Mouse (Mus musculus) gastrocnemius, adult 18-20 months (tissue): ENCODE data around the gene Gse1. TPM values are rescaled to one million over a fixed set of nuclear protein-coding genes. Genes with fewer than 3 reads are reported as not detected.

Experiments used
- DNase-seq: peaks from one replicate; pipeline ENCODE4 v3.0.0; 2021; ENCODE audit warnings: low spot score
- total RNA-seq, 2 experiments: library from RNA; stranded (reverse); gene quantifications; 2 replicates each; pipeline ENCODE4 v1.2.3; 2021

The Gse1 gene
- total RNA-seq, 2 experiments from 2014 or later: 28.9 to 32.6 TPM

DNA sequence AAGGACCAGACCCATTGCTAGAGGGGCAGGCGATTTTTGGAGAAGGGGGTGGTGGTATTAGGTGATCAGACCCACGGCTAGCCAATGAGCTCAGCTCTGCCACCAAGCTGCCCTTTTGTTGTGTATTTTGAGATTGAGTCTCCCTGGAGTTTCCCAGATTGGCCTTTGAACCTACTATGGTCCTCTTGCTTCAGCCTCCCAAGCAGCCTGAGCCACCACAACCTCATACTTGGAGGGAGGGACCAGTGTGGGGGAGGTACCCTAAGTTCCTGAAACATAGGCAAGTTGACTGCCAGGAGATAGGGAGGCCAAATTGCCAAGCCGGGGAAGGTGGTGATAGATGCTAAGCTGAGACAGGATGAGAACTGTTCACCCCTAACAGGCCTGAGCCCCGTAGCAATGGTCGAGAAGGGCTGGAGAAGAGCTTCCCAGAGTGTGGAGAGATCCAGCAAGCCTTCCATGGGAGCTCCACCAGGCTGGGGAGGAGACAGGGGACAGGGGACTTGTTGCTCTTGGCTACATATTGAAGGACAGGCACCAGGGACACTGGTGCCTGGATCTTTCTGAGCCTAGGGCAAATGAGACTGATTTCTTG is 282.7 kb downstream of the Gse1 start:
- DNase-seq: no peak

DNA sequence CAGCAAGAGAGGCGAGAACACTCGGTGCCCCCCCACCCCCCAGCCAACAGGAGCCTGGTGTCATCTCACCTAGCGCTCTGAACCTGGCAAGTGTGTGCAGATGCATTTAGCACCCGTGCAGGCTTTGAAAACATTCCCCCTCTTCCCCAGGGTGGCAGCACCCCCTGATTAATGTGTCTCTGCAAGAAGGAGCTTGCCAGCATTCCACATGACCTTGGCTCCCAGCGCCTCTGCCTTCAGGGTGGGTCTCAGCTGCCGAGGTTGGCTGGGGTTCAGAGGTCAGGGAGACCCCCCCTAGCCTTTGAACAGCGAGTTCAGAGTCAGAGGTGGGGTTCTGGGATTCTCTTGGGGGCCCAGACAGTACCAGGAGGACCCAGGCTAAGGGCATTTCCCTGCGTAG is 283.5 kb downstream of the Gse1 start:
- DNase-seq: no peak

DNA sequence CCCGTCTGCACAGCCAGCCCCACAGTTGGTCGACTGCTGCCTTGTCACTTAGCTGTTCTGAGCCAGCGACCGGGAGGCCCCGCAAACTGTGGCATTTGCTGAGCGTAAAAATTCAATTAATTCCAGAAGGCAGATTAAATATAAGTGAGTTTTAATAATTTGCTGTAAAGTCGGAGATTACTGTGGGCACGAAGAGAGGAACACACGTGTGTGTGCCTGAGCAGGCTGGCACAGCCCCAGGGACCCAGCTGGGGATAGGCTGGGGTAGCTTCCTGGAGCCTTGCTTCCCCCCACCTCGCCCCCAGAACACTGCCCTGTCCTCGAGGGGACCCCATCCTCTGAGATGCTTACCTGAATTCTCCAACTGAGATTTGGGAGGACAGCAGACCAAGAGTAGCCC is 284.1 kb downstream of the Gse1 start:
- DNase-seq: no peak

DNA sequence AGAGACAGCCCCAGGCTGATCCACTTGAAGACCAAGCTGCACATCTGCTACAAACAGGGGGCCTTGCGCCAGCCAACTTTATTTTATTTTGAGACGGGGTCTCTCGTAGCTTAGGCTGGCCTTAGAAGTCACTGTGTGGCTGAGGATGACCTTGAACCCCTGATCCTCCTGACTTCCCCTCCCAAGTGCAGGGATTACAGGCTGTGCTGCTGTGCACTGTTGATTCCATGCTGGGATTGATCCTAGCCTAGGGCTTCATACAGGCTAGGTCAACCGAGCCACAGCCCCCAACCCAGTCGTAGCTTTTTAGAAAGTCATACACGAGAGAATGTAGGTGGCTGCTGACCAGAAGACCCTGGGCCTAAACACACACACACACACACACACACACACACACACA is 284.9 kb downstream of the Gse1 start:
- no peak for DNase-seq

DNA sequence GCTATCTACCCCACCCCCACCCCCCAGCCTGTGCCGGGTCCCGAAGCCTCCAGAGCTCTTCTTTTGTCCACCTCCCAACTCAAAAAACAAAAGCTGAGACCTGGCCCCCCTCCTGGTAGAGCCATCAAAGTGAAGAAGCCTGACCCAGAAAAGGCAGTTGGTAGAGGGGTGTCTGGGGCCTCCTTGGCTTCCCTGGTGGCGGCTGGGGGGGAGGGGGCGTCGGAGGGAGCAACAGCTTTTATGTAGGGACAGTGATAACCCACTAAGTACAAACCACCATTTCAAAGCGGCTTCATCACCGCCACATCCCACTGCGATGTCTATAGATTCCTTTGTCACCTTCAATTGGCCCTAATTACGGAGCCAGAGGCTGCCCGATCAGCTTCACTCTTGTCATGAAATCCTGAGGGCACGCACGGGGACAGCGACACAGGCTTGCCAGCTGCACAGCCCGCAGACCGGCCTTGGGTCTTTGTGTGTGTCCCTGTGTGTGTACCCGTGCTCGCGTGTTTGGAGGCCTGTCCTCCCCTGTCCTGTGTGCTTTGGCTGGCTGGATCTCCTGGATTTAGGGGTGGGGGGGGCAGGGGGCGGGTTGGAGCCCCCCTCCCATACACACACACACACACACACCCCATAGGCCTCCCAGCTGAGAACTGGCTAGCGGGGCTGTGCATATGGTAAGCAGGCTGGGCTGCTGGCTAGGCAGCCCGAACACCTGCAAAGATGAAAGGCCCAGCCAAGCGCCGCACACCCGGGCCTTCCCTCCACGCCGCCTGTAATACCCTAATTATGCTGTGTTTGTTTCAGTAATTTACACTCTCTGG is 285.6 kb downstream of the Gse1 start:
- no peak for DNase-seq

DNA sequence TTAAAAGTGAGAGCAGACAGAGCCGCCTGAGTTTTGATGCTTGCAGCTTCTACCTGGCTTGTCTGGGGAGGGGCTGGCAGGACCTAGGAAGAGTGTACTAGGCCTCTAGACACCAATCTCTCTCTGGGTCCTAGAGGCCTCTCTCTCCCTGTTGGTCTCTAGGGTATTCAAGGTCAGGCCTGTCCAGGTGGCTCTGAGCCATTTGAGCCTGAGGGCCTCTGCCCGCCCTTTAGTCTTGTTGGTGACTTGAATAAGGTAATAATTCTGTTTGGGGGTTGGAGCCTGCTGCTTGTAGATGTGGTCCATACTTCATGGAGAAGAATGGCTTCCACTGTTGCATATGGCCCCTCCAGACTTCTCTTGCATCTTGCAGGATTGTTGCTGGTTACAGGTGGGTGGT is 287.0 kb downstream of the Gse1 start:
- DNase-seq: no peak

DNA sequence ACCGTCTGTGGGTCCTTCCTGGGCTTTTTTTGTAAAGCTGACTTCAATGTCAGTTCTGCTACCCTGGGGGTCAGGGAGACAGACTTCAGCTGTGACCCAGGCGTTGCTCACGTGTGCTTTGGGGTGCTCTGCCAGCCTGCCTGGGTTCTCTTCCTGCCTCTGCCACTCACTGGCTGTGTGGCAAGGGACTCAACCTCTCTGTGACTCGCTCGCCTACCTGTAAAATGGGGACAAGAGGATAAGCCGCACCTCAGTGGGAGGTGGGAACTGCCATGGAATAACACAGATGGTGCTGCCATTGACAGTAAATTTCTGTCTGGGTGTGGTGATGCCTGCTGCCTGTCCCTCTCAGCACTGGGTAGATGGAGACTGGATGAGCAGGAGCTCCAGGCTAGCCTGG is 287.4 kb downstream of the Gse1 start:
- DNase-seq: no peak

DNA sequence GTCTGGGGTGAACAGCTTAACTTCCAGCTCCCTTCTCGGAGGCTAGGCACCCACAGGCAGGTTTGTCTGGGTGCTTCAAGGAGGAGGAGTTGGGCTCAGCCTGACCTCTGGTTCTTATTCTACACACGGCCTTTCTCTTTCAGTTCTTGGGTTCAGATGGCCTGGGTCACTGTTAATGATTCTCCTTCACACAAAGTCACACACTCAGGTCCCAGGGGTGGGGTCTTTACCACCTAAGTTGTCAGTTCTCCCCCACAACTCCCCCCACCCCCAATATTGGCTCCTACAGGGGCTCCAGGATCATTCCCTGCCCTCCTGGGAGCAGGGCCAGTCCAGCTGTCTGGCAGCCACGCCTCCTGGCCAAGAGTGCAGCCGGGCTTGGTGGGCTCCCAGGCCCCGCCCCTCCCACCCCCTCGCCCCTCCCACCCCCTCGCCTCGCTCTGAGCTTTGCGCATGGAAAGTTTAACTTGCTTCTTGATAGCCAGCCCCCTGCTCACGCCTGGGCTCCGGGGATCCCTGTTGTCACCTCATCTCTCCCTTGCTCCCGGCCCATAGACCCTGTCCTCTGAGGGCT is 288.0 kb downstream of the Gse1 start:
- no peak for DNase-seq

DNA sequence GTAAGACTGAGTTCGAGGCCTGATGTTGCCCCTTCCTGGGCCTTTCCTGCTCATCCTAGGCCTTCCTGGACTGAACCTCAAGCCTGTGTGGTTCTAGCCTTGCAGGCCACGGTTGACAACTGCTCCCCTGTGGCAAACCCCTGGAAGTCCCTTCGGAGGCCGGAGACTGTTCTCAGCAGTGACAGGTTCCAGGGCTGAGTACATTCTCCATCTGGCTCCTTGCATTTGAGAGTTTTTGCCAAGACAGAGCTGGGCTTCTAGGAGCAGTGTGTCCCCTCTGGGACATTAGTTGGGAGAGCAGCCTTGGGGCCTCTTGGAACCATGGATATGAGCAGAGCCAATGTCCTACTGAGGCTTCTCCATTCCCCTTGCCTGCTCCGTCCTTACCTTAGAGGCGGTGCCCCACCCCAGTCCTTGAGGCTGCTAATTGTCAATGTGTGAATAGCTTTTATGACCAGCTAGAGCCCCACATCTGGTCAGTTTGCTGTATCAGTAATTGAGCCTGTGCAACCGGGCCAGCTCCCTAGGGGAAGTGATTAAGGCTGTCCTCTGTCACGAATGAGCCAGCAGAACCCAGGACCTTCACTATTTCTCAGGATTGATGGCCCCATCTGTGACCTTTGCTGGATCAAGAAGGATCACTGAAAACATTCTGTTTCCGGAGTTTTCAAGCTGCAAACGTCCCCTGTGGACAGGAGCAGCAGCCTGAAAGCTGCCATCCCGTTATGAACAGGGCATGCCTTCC is 289.6 kb downstream of the Gse1 start:
- DNase-seq: no peak

DNA sequence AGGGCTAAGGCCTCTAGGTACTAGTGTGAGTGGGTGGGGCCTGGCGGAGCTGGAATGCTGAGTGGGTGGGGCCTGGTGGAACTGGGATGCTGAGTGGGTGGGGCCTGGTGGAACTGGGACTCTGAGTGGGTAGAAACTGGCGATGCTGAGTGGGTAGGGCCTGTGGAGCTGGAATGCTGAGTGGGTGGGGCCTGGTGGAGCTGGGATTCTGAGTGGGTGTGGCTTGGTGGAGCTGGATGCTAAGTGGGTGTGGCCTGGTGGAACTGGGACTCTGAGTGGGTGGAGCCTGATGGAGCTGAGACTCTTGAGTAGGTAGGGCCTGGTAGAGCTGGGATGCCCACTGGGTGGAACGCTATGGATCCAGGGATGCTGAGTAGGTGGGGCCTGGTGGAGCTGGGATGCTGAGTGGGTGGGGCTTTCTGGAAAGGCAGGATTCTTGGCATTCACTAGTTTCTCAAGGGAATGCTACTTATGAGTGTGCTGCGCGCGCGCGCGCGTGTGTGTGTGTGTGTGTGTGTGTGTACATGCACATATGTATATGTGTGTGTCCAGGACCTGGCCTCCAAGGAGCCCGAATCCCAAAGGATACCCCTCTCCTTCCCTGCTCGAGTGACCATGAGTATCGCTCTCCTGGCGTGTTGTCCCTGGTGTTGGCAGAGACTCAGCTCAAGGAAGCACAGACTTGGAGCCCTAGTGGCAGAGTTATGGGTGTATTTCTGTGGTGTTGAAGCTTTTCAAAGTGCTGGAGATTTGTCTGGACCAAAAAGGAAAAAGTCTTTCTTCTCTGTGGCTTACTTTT is 290.7 kb downstream of the Gse1 start:
- DNase-seq: peak; percentile 67

DNA sequence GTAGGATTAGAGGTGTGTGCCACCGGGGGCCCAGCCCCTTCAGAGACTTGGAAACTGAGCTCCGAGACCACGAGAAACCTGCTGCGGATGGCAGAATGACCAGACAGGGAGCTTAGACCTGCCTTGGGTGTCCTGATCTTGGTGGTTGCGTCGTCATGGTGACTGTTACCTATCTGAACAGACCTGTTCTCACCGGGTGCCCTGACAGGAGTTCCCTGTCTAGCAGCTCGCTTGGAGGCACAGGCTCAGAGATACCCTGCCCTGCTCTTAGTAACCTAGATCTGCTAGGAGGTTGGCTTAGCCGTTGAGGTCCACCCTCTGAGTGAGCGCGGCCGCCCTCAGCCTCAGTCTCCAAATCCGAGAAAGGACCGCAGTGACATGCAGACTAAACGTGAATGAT is 292.0 kb downstream of the Gse1 start:
- DNase-seq: no peak

DNA sequence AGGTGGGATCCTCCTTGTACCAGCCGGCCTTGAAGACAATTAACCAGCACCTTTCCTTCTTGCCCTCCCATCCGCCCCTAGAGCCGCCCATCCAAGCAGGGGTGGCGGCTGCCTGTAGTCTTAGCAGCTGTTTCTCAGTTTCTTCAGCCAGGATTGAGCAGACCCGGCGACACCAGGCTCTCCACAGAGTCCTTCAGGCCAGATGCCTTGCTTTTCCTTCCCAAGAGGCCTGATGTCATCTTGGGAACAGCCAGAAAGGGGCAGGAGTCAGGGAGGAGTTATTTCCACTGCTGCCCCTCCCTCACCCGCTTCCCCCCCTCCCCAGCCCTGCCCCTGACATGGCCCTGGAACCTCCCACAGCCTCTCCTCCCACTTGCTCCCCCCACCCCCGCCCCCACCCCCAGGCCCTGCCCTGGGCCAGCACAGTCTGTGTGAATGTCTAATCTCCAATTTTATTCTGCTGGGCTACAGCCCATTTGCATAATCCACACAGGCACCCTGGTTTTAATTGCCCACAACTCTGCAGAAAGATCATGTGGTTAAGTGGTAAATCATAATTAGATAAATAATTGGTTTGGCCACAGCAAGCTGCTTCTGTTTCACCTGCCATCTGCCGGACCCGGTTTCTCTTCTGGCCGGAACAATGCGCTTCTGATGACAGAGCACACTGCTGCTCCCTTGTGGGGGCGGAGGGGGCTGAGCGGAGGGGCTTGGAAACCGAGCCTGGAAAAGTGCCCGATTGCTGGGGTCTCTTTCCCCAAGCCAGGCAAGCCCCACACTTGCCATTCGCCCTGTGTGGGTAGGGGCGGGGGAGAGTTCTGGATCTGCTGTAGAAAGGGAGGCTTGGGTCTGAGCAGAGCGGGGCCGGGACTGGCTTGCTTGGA is 292.7 kb downstream of the Gse1 start:
- peak; percentile 63 for DNase-seq

DNA sequence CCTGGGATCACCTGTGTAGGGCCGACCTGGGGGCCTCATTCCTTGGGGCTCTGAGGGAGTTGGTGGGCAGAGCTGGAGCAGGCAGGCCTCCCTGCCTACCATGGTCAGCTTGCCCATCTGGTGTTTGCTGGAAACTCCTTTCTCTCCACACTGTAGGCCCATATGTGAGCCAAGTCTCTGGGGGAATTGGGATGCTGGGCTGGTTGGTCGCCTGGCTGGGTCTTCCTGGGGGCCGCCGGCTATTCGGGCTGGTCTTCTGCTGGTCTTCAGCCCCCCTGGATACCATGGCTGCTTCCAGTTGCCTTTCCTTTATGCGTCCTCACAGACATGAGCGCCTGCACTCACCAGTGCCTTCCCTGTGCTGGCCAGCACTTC is 293.3 kb downstream of the Gse1 start:
- no peak for DNase-seq

DNA sequence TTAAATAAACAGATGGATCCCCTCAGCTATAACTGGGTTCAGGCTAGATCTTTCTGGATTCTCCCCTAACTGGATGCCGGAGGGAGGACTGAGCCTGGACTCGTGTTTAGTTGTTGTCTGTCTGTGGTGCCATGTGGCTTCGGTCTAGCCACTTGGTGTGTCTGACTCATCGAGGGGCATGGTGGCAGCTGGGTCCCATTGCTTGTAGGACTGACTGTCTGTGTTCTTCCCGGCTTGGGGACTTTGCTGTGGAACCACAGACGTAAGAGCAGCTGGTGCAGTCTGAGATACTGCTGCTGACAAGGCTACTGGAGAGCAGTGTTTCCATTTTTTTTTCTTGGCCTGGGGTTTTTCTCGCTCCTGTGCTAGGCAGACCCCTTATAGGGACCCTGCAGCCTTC is 295.4 kb downstream of the Gse1 start:
- no peak for DNase-seq

DNA sequence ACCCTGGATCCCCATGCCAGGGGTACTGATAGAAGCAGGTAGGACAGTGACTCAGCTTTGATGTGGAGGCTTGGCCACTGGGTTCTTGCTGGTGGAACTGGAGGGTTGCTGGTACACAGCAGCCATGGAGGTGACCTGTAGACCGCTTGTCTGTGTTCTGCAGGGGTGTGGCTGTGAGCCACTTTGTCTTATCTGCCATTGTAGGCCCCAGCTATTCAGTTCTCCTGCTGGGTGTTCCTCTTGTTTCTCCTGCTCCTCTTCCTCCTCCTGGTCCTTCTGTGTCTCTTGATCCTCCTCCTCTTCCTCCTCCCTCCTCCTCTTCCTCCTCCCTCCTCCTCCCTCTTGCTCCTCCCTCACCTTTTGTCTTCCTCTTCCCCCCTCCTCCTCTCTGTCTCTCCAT is 296.9 kb downstream of the Gse1 start:
- no peak for DNase-seq

DNA sequence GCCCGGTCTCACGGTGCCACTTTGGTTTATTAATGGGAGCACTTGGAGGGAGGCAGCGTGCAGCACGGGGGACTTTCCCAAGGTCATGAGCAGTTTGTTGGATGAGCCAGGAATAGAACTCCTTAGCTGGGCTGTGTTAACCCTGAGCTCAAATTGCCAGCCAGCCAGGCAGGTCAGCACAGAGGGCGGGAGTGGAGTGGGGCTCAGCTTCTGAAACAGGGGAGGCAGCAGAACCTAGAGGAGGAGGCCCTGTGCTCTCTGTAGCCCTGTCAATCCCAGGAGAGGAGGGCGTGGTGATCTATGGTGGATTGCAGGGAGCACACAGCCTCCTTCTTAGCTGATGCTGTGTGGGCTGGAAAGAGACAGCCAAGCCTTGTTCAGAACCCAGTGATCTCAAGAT is 297.6 kb downstream of the Gse1 start:
- peak; percentile 71 for DNase-seq

DNA sequence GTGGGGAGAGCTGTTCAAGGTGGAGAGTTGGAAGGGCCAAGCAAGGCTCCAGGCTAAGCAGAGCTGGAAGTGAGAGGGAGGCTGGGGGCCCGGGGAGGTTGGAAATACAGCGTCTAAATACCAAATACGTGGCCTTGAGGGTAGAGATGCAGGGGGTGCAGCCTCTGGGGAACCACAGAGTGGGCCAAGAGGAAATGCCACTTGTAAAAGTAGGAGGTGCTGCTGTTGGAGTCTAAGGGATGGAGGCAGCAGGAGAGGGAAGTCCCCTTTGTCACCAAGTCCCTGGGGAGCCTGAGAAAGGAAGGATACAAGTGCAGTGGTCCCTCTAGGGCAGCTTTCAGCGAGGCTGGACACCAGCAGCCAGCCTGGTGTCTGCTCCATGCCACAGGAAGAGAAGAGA is 298.3 kb downstream of the Gse1 start:
- DNase-seq: no peak

DNA sequence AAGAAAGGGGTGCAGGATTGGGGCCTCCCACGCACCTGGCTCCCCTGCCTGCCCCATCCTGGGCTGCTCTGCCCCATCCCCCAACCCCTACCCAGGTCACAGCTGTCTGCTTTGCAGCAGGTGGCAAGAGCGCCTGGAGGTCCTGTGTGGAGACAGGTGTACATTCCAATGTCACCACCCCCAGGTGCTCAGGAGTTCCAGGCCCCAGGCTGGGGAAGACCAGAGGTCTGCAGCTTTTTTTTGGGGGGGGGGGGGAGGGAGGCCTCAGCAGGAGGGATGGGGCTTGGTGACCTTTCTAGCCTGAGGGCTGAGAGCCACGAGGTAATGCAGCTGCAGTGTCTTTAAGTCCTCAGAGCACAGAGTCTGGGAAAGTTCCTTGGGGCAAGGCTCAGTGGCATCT is 300.1 kb downstream of the Gse1 start:
- DNase-seq: no peak

DNA sequence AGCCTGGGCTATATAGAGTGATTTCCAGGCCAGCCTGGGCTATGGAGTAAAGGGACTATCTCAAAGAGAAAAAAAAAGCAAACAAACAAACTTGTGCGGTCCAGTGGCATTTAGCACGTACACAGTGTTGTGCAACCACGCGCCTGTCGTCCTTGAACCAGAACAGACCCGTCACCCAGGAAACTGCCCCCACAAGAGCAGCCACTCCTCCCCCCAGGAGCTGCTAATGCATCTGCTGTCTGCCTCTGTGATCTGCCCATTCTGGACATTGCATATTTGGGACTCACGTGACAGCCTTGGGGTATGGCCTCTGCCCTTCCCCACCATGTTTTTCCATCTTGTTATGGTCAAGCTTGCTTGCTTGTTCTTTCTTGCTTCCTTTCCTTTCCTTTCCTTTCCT is 301.0 kb downstream of the Gse1 start:
- DNase-seq: no peak

DNA sequence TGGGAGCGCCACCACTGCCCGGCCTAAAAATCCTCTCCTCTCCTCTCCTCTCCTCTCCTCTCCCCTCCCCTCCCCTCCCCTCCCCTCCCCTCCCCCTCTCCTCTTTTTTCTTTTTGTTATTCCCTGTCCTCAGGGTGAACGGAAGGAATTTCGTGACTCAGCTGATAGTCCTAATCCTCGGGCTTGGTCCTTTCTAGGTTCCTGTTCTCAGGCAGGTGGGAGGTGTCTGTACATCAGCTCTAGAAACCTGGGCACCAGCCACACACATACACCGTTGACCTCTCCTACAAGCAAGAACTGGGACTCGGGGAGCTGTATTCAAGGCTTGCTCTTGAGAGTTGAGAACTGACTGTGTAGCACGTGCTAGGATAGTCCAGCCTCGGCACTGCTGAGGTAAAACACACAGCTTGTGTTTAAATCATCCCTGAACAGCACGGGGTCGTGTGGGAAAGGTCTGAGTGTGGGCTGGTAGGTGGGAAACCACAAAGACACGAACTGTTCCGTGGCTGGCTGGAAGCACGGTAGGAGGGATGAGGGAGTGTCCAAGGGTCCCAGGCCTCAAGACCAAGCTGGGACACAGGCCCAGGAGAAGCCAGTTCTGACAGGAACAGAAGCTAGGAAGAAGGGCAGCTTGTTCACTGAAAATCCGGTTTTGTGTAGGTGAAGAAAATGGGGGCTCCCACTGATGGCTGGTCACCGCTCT is 302.8 kb downstream of the Gse1 start:
- no peak for DNase-seq
